Mouse (Mus musculus) layer of hippocampus, postnatal 36 days (tissue): ENCODE data around the gene Ntm. TPM values are rescaled to one million over a fixed set of nuclear protein-coding genes. Genes with fewer than 3 reads are reported as not detected.

Source experiments
- DNase-seq, 2 experiments: peaks; one replicate each; pipeline ENCODE4 v3.0.0; 2022
- total RNA-seq, 2 experiments: library from RNA; stranded (reverse); gene quantifications; 2 replicates each; pipeline ENCODE4 v1.2.3; 2021

Ntm gene
- total RNA-seq, 2 experiments from 2014 or later = 132 to 135 TPM

- no peak for DNase-seq
Observed at GRCm38 (mm10) chr9:29016879-29017278, 946.1 kb downstream of the Ntm start.

- no peak for DNase-seq
Observed at GRCm38 (mm10) chr9:29013881-29014280, 949.1 kb downstream of the Ntm start.

GRCm38 (mm10) chr9:29012541-29012940 is 950.4 kb downstream of the Ntm start:
- DNase-seq = no peak

- no peak for DNase-seq
Observed at GRCm38 (mm10) chr9:29011476-29011875, 951.5 kb downstream of the Ntm start.

GRCm38 (mm10) chr9:29004534-29004933 is 958.4 kb downstream of the Ntm start:
- DNase-seq = no peak

GRCm38 (mm10) chr9:28999951-29000351 is 963.0 kb downstream of the Ntm start:
- DNase-seq = no peak

- no peak for DNase-seq
Observed at GRCm38 (mm10) chr9:28977275-28977674, 985.7 kb downstream of the Ntm start.

- DNase-seq = no peak
Observed at GRCm38 (mm10) chr9:28969455-28969854, 993.5 kb downstream of the Ntm start.
